Mouse (Mus musculus) forebrain, embryonic 12.5 days (tissue): ENCODE data around the gene Acot4. TPM values are rescaled to one million over a fixed set of nuclear protein-coding genes. Genes with fewer than 3 reads are reported as not detected.

Experiments
- polyA plus RNA-seq: library from polyadenylated mRNA; unstranded; fragments of >200 nt; fragmentation: Nextera tagmentation; extraction: Ambion mirVana; gene quantifications from 2 replicates; pipeline ENCODE4 v1.2.1, GENCODE M21; 2016

Acot4 gene
- polyA plus RNA-seq, 1 experiment from 2014 or later = 0.15 TPM

Other genes with a start within 250 kb of the Acot4 start
- 33.2 and 33.4 TPM in 2 replicates for gene Numb, start 116.4 kb upstream of the Acot4 start, polyA plus RNA-seq
- 16.9 and 18.5 TPM in 2 replicates for gene Riox1, start 87.8 kb upstream of the Acot4 start, polyA plus RNA-seq
- gene Heatr4, start 53.5 kb upstream of the Acot4 start, polyA plus RNA-seq = not detected in 2 replicates
- gene Acot2, start 50.5 kb upstream of the Acot4 start, polyA plus RNA-seq = 10.3 and 11.7 TPM in 2 replicates
- gene Acot1, start 28.9 kb upstream of the Acot4 start, polyA plus RNA-seq = 41.0 and 45.4 TPM in 2 replicates
- gene Gm49366, start 556 bp downstream of the Acot4 start, polyA plus RNA-seq = not detected in 2 replicates
- 0.32 and 0.33 TPM in 2 replicates for gene Acot3, start 13.8 kb downstream of the Acot4 start, polyA plus RNA-seq
- gene Acot5, start 30.9 kb downstream of the Acot4 start, polyA plus RNA-seq = not detected in 2 replicates
- 0.97 and 1.0 TPM in 2 replicates for gene Acot6, start 62.3 kb downstream of the Acot4 start, polyA plus RNA-seq
- 6.8 and 7.8 TPM in 2 replicates for gene Dnal1, start 76.0 kb downstream of the Acot4 start, polyA plus RNA-seq
- 2.8 and 3.4 TPM in 2 replicates for gene Pnma1, start 110.1 kb downstream of the Acot4 start, polyA plus RNA-seq
- gene Elmsan1, start 180.5 kb downstream of the Acot4 start, polyA plus RNA-seq = 6.8 and 7.8 TPM in 2 replicates
- gene Ptgr2, start 246.9 kb downstream of the Acot4 start, polyA plus RNA-seq = 15.3 and 16.4 TPM in 2 replicates